Mouse (Mus musculus): ENCODE measurements around the gene B020031M17Rik.
"Not testable (repeated sequence)": the region's sequence is repeated elsewhere in the genome, so short reads cannot be mapped to it uniquely, and the experiment has no call there.

Gene B020031M17Rik

GRCm38 (mm10) chr13:119950706-119951105 is at the start of gene B020031M17Rik:
Gene B020031M17Rik, minus strand, starts transcription at chr13:119950806.
- DNase-seq (ENCODE audit: extremely low read depth, low read depth): not testable (repeated sequence)

GRCm38 (mm10) chr13:119999215-119999614 is 48.6 kb upstream of the B020031M17Rik start:
- DNase-seq (ENCODE audit: extremely low read depth, low read depth): not testable (repeated sequence)

- DNase-seq (ENCODE audit: extremely low read depth, low read depth): not testable (repeated sequence)
These were observed 48.0 kb upstream of the B020031M17Rik start for GRCm38 (mm10) chr13:119998442-119999086.

- DNase-seq (ENCODE audit: extremely low read depth, low read depth): not testable (repeated sequence)
These were observed 41.4 kb upstream of the B020031M17Rik start for GRCm38 (mm10) chr13:119991917-119992496.

- not testable (repeated sequence) for DNase-seq (ENCODE audit: extremely low read depth, low read depth)
These were observed 40.7 kb upstream of the B020031M17Rik start for GRCm38 (mm10) chr13:119991264-119991663.

GRCm38 (mm10) chr13:119969163-119969562 is 18.6 kb upstream of the B020031M17Rik start:
- not testable (repeated sequence) for DNase-seq (ENCODE audit: extremely low read depth, low read depth)

GRCm38 (mm10) chr13:119968193-119968592 is 17.6 kb upstream of the B020031M17Rik start:
- not testable (repeated sequence) for DNase-seq (ENCODE audit: extremely low read depth, low read depth)

- DNase-seq (ENCODE audit: extremely low read depth, low read depth): not testable (repeated sequence)
These were observed 15.4 kb upstream of the B020031M17Rik start for GRCm38 (mm10) chr13:119965968-119966367.

- DNase-seq (ENCODE audit: extremely low read depth, low read depth): not testable (repeated sequence)
These were observed 14.8 kb upstream of the B020031M17Rik start for GRCm38 (mm10) chr13:119965302-119965952.

- not testable (repeated sequence) for DNase-seq (ENCODE audit: extremely low read depth, low read depth)
These were observed 12.2 kb upstream of the B020031M17Rik start for GRCm38 (mm10) chr13:119962856-119963255.

- not testable (repeated sequence) for DNase-seq (ENCODE audit: extremely low read depth, low read depth)
These were observed 5.0 kb upstream of the B020031M17Rik start for GRCm38 (mm10) chr13:119955567-119955966.

GRCm38 (mm10) chr13:119955089-119955488 is 4.5 kb upstream of the B020031M17Rik start:
- DNase-seq (ENCODE audit: extremely low read depth, low read depth): not testable (repeated sequence)

GRCm38 (mm10) chr13:119929172-119929571 is 21.4 kb downstream of the B020031M17Rik start, which contains the start of gene Gm21761:
Gene Gm21761, minus strand, starts transcription at chr13:119929272.
- DNase-seq (ENCODE audit: extremely low read depth, low read depth): not testable (repeated sequence)

GRCm38 (mm10) chr13:119924597-119925340 is 25.8 kb downstream of the B020031M17Rik start:
- not testable (repeated sequence) for DNase-seq (ENCODE audit: extremely low read depth, low read depth)

- DNase-seq (ENCODE audit: extremely low read depth, low read depth): not testable (repeated sequence)
These were observed 33.5 kb downstream of the B020031M17Rik start for GRCm38 (mm10) chr13:119916966-119917722.

GRCm38 (mm10) chr13:119916449-119916848 is 34.2 kb downstream of the B020031M17Rik start:
- DNase-seq (ENCODE audit: extremely low read depth, low read depth): not testable (repeated sequence)
